Mouse (Mus musculus) cerebellum, adult 2 months (tissue): ENCODE measurements around the gene Fam3c.

ENCODE experiments used
- CTCF ChIP-seq: fragments of 200-500 bp; IDR thresholded peaks from 2 replicates; pipeline ENCODE4 v1.5.1; 2011; ENCODE audit warnings: low read depth, mild to moderate bottlenecking, control low read depth, low read length, moderate library complexity, borderline replicate concordance; ENCODE audit not compliant: insufficient read depth
- POLR2A ChIP-seq: fragments of 200-500 bp; IDR thresholded peaks from 2 replicates; pipeline ENCODE4 v1.6.1; 2011; ENCODE audit warnings: low read length, control low read depth, borderline replicate concordance; ENCODE audit not compliant: insufficient read depth

- no peak for TF ChIP-seq CTCF
- no peak for TF ChIP-seq POLR2A
These were observed 67.1 kb downstream of the Fam3c start for GRCm38 (mm10) chr6:22288737-22289460.
